Mouse (Mus musculus) layer of hippocampus, postnatal 36 days (tissue): ENCODE data around the gene Supt4a. TPM values are rescaled to one million over a fixed set of nuclear protein-coding genes. Genes with fewer than 3 reads are reported as not detected.

ENCODE experiments used
- DNase-seq, 2 experiments: peaks; one replicate each; pipeline ENCODE4 v3.0.0; 2022
- total RNA-seq, 2 experiments: library from RNA; stranded (reverse); gene quantifications; 2 replicates each; pipeline ENCODE4 v1.2.3; 2021

The Supt4a gene
- total RNA-seq, 2 experiments from 2014 or later, result 71.7 to 78.7 TPM

- DNase-seq, result no peak
These were observed 15.0 kb downstream of the Supt4a start for GRCm38 (mm10) chr11:87752307-87752706.

GRCm38 (mm10) chr11:87753255-87753654 lies 15.9 kb downstream of the Supt4a start:
- DNase-seq, result no peak

- DNase-seq, result no peak
These were observed 16.6 kb downstream of the Supt4a start for GRCm38 (mm10) chr11:87753891-87754501.

GRCm38 (mm10) chr11:87754603-87755002 lies 17.3 kb downstream of the Supt4a start:
- DNase-seq, result no peak

- no peak for DNase-seq
These were observed 18.1 kb downstream of the Supt4a start for GRCm38 (mm10) chr11:87755360-87756017.

GRCm38 (mm10) chr11:87756251-87756820 lies 19.0 kb downstream of the Supt4a start:
- no peak for DNase-seq

GRCm38 (mm10) chr11:87757001-87757954 lies 19.9 kb downstream of the Supt4a start:
- DNase-seq, result no peak

GRCm38 (mm10) chr11:87758161-87758911 lies 21.0 kb downstream of the Supt4a start:
- no peak for DNase-seq

- DNase-seq, result no peak
These were observed 21.7 kb downstream of the Supt4a start for GRCm38 (mm10) chr11:87758957-87759608.

- no peak for DNase-seq
These were observed 22.3 kb downstream of the Supt4a start for GRCm38 (mm10) chr11:87759609-87760005.

- DNase-seq, result peak; percentile 78 to 79
These were observed 23.1 kb downstream of the Supt4a start, which contains the start of gene Tspoap1 for GRCm38 (mm10) chr11:87760301-87761081. Gene Tspoap1 (plus strand): TSS chr11:87760541.

GRCm38 (mm10) chr11:87761181-87761721 lies 23.9 kb downstream of the Supt4a start:
- DNase-seq, result no peak

- no peak for DNase-seq
These were observed 24.7 kb downstream of the Supt4a start for GRCm38 (mm10) chr11:87761806-87762701.

- DNase-seq, result no peak
These were observed 25.5 kb downstream of the Supt4a start for GRCm38 (mm10) chr11:87762702-87763385.

GRCm38 (mm10) chr11:87763511-87763987 lies 26.2 kb downstream of the Supt4a start:
- peak; percentile 60 to 66 for DNase-seq

GRCm38 (mm10) chr11:87763988-87764876 lies 26.9 kb downstream of the Supt4a start:
- peak; percentile 45 to 61 for DNase-seq

GRCm38 (mm10) chr11:87768745-87769144 lies 31.4 kb downstream of the Supt4a start:
- no peak for DNase-seq
